Mouse (Mus musculus) forebrain, embryonic 11.5 days (tissue): ENCODE data around the gene Kcna6. TPM values are rescaled to one million over a fixed set of nuclear protein-coding genes. Genes with fewer than 3 reads are reported as not detected.

Source experiments
- ATAC-seq: fragments of 200-750 bp; cut with Nextera tagmentation; replicated peaks from 2 replicates; pipeline ENCODE4 v1.8.0; 2017; ENCODE audit warnings: moderate TSS enrichment; ENCODE audit not compliant: low FRiP score
- DNase-seq: peaks from one replicate; pipeline ENCODE4 v3.0.0-alpha.2; 2017; ENCODE audit warnings: low spot score
- H3K27ac ChIP-seq: fragments of 300-500 bp; sonication (generic); 2 replicates; pipeline ENCODE4 v1.5.1; 2014; ENCODE audit warnings: low read depth, low read length
- H3K27me3 ChIP-seq: fragments of 300-500 bp; sonication (generic); 2 replicates; pipeline ENCODE4 v1.6.1; 2014; ENCODE audit warnings: mild to moderate bottlenecking, low read length, mixed read lengths; ENCODE audit not compliant: control insufficient read depth, insufficient read depth
- H3K36me3 ChIP-seq: fragments of 300-500 bp; sonication (generic); 2 replicates; pipeline ENCODE4 v1.6.1; 2014; ENCODE audit warnings: mild to moderate bottlenecking, low read length, moderate library complexity, mixed read lengths; ENCODE audit not compliant: control insufficient read depth, insufficient read depth
- H3K4me1 ChIP-seq: fragments of 300-500 bp; sonication (generic); replicated peaks from 2 replicates; pipeline ENCODE4 v1.6.1; 2014; ENCODE audit warnings: low read length, mixed read lengths; ENCODE audit not compliant: control insufficient read depth, insufficient read depth
- H3K4me2 ChIP-seq: fragments of 300-500 bp; sonication (generic); 2 replicates; pipeline ENCODE4 v1.6.1; 2014; ENCODE audit warnings: low read depth, mild to moderate bottlenecking, low read length, moderate library complexity, mixed read lengths; ENCODE audit not compliant: severe bottlenecking
- H3K4me3 ChIP-seq: fragments of 300-500 bp; sonication (generic); 2 replicates; pipeline ENCODE4 v1.5.1; 2014; ENCODE audit warnings: low read depth, low read length
- H3K9ac ChIP-seq: fragments of 300-500 bp; sonication (generic); 2 replicates; pipeline ENCODE4 v1.6.1; 2014; ENCODE audit warnings: low read length
- H3K9me3 ChIP-seq: fragments of 300-500 bp; sonication (generic); 2 replicates; pipeline ENCODE4 v1.6.1; 2016; ENCODE audit warnings: low read length, mixed read lengths; ENCODE audit not compliant: control insufficient read depth
- WGBS: fragments of 180-500 bp; shearing (Covaris S2); extraction: QIAGEN DNeasy Blood & Tissue Kit; methylation state at CpG from one replicate; pipeline ENCODE4 v1.1.7; 2014; 5-methylcytosine and 5-hydroxymethylcytosine counted together
- polyA plus RNA-seq: library from polyadenylated mRNA; unstranded; fragments of >200 nt; fragmentation: Nextera tagmentation; extraction: Ambion mirVana; gene quantifications from 2 replicates; pipeline ENCODE4 v1.2.1, GENCODE M21; 2014

Gene Kcna6
- 3.6 and 4.8 TPM in 2 replicates for polyA plus RNA-seq

DNA sequence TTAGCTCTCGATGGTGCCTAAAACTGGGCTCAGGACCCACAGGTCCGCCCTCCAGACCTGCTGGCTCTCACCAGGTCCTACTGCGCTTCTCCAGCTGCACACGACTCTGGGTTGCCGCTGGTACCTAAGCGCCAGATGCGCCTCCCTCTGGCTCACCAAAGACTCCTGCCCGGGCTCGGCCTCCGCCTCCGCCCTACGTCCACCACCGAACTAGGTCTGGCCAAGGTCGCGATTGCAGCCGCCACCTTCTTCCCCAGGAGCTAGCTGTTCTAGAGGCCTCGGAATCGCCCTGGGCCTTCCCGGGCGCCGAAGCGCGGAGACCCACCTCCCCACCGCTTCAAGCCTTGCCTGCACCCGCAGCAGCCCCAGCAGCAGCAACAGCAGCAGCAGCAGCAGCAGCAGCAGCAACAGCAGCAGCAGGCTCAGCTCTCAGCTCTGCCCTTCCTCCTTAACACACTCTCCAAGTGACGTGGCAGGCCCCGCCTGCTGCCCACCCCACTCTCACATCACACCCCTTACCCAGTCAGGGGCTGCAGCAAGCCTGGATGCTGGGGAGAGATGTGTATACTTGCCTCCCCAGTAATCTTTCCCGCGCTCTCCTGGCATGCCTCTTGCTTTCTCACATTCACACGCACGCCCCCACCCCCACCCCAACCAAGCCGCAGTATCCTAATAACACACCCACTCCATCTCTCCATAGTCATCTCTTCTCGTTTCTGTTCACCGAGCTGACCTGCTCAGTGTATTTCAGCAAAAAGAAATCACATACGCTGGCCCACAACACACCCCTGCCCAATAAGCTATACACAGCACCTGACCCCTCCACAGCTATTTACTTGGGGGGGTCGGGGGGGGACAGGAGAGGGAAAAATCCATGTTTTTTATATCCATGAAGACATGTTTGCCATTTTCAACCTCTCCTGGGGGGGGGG lies at the start of gene Kcna6:
Gene Kcna6, minus strand, starts transcription at position 464 of the 932 bp plus-strand sequence.
- ATAC-seq, result peak; percentile 95
- DNase-seq, result peak; percentile 80
- H3K27ac ChIP-seq, result no peak within 1 kb of the TSS
- 3% methylated on average over 36 of the region's 36 CpGs for WGBS
- H3K27me3 ChIP-seq, result peaks cover 15% of the 10 kb centered on the region; the same call in 1 of the 2 replicates
- H3K4me2 ChIP-seq, result peak within 1 kb of the TSS; percentile 94
- peak within 1 kb of the TSS; percentile 54 for H3K9ac ChIP-seq
- peaks cover 5% of the 10 kb centered on the region; the same call in 1 of the 2 replicates for H3K4me1 ChIP-seq
- H3K36me3 ChIP-seq, result no peaks in the 10 kb centered on the region
- peak within 1 kb of the TSS; percentile 41 for H3K4me3 ChIP-seq
- H3K9me3 ChIP-seq, result no peaks in the 10 kb centered on the region; the same call in 1 of the 2 replicates

- no peak overlapping the region for H3K4me3 ChIP-seq
- DNase-seq, result no peak
- no peak overlapping the region for H3K27ac ChIP-seq
- no peaks in the 10 kb centered on the region for H3K27me3 ChIP-seq
- H3K4me1 ChIP-seq, result no peaks in the 10 kb centered on the region
- no peak overlapping the region for H3K9ac ChIP-seq
- no peak overlapping the region for H3K4me2 ChIP-seq
- WGBS, result 87% methylated on average over 8 of the region's 8 CpGs
- ATAC-seq, result no peak
- no peaks in the 10 kb centered on the region for H3K36me3 ChIP-seq
- no peaks in the 10 kb centered on the region; the same call in 1 of the 2 replicates for H3K9me3 ChIP-seq
These were observed 48.4 kb upstream of the Kcna6 start for GRCm38 (mm10) chr6:126788863-126789262.

DNA sequence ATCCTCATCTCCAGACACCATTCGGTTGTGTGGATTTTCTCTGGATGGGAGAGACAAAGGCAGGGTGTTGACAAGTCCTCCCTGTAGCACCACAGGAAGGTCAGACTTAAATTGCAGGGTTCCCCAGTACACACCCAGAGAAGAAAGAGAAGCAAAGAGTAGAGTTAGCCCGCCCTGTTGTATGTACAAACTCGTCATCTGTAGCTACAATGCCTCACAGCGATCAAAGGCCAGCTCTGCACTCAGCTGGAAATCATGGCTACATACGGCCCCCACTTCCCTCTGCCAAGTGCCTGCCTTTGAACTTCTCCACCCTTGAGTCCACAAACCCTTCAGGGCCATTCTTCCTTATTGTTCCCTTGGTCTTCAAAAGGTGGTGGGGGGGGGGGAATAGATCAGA lies 43.7 kb upstream of the Kcna6 start:
- Histone ChIP-seq H3K9ac (no peak overlapping the region), H3K9me3 (no peaks in the 10 kb centered on the region), H3K27ac (no peak overlapping the region), H3K4me3 (no peak overlapping the region), H3K36me3 (no peaks in the 10 kb centered on the region), H3K27me3 (no peaks in the 10 kb centered on the region), H3K4me2 (no peak overlapping the region), H3K4me1 (no peaks in the 10 kb centered on the region)
- DNase-seq (no peak), ATAC-seq (no peak)
- 62% methylated on average over 5 of the region's 5 CpGs for WGBS

DNA sequence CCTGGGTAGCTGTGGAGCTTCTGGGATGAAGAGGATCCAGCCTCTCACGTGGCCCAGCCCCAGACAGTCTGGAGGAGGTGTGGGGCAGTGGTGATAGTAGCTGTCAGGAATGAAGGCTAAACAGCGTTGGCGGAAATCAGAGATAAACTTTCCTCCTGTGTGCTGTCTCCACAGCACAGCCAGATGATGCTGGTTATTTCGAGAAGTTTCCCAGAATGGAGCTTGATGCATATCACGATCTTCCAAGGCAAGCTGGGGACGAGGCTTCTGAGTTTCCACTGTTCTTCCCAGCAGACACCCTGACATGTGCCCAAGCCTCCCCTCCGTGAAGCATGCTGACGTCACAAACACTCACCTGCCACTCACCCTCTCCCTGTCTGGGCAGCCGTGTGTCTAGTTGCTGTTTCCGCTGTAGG lies 43.2 kb upstream of the Kcna6 start:
- DNase-seq, result no peak
- Histone ChIP-seq H3K9ac (no peak overlapping the region), H3K4me3 (no peak overlapping the region), H3K9me3 (no peaks in the 10 kb centered on the region), H3K4me1 (no peaks in the 10 kb centered on the region), H3K4me2 (no peak overlapping the region), H3K27ac (no peak overlapping the region), H3K36me3 (no peaks in the 10 kb centered on the region), H3K27me3 (no peaks in the 10 kb centered on the region)
- 76% methylated on average over 10 of the region's 10 CpGs for WGBS
- ATAC-seq, result no peak

- Histone ChIP-seq H3K27ac (no peak overlapping the region), H3K27me3 (no peaks in the 10 kb centered on the region), H3K9ac (no peak overlapping the region), H3K4me1 (no peaks in the 10 kb centered on the region), H3K36me3 (no peaks in the 10 kb centered on the region), H3K4me3 (no peak overlapping the region), H3K4me2 (no peak overlapping the region), H3K9me3 (no peaks in the 10 kb centered on the region)
- 86% methylated on average over 1 of the region's 1 CpGs for WGBS
- ATAC-seq (no peak), DNase-seq (no peak)
These were observed 42.6 kb upstream of the Kcna6 start for GRCm38 (mm10) chr6:126783056-126783455.

DNA sequence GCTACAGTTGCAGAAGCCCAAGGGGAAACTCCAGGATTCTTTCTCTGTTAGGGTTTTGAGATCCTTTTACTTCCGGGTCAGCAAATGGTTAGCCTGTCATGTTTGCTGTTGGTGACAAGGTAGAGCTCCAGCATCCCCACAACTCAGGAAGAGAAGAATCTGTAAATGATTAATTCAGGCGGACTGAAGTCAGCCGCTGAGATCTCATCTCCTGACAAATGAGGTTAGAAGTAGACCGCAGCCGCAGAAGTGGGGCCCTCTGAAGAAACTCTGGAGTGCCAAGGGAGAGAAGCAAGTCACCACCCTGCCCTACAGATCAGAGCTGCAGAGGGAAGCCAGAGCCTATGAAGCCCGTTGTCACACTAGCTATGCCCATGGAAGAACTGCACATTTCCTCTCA lies 37.4 kb upstream of the Kcna6 start:
- ATAC-seq (no peak), DNase-seq (no peak)
- Histone ChIP-seq H3K4me2 (no peak overlapping the region), H3K27ac (no peak overlapping the region), H3K9me3 (no peaks in the 10 kb centered on the region), H3K36me3 (no peaks in the 10 kb centered on the region), H3K4me3 (no peak overlapping the region), H3K4me1 (no peaks in the 10 kb centered on the region), H3K27me3 (no peaks in the 10 kb centered on the region), H3K9ac (no peak overlapping the region)
- 83% methylated on average over 6 of the region's 6 CpGs for WGBS

DNA sequence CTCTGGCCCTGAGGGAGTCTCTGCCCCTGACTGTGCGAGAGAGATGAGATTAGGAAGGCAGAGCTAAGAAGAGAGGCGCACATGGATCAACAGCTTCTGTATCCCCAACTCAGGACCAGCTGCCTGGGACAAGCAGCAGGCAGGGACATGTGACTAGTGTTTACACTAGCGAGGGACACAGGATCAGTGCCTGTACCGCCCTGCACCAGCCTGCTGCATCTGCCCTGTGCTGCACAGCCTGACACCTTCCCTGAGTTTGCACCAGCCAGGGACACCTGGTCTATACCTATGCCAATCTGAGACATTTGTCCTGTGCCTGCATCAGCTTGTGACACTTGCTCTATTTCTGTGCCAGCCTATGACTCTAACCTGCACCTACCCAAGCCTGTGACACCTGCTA lies 33.4 kb upstream of the Kcna6 start:
- H3K9ac ChIP-seq, result no peak overlapping the region
- no peaks in the 10 kb centered on the region for H3K27me3 ChIP-seq
- ATAC-seq (no peak), DNase-seq (no peak)
- H3K4me3 ChIP-seq, result no peak overlapping the region
- no peak overlapping the region for H3K27ac ChIP-seq
- H3K9me3 ChIP-seq, result no peaks in the 10 kb centered on the region
- WGBS, result 61% methylated on average over 4 of the region's 4 CpGs
- no peaks in the 10 kb centered on the region for H3K36me3 ChIP-seq
- no peaks in the 10 kb centered on the region for H3K4me1 ChIP-seq
- H3K4me2 ChIP-seq, result no peak overlapping the region

DNA sequence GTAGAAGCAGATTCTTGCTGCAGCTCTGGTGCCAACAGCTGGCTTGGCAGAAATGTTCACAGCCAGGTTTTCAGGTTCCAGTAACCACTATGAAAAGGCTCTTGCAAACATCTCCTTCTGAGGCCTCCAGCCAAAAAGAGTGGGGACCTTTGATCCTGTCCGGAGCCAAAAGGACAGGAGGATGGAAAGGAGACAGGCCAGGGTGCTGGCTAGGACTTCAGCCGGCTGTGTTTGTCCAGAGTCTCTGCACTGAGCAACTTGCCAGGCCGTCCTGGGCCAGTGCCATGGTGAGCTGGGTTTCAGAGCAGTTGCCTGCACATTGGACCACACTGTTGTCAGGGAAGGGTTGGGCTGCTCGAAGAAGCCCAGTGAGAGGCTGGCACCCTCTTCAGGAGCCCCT lies 31.9 kb upstream of the Kcna6 start:
- DNase-seq (no peak), ATAC-seq (no peak)
- no peak overlapping the region for H3K4me3 ChIP-seq
- WGBS, result 81% methylated on average over 4 of the region's 4 CpGs
- no peak overlapping the region for H3K4me2 ChIP-seq
- no peaks in the 10 kb centered on the region for H3K9me3 ChIP-seq
- no peaks in the 10 kb centered on the region for H3K27me3 ChIP-seq
- no peaks in the 10 kb centered on the region for H3K36me3 ChIP-seq
- no peak overlapping the region for H3K27ac ChIP-seq
- no peak overlapping the region for H3K9ac ChIP-seq
- H3K4me1 ChIP-seq, result no peaks in the 10 kb centered on the region; the same call in 1 of the 2 replicates
